Mouse (Mus musculus) frontal cortex, postnatal 14 days (tissue): ENCODE measurements around the gene Hal.

ENCODE experiments used
- DNase-seq, 2 experiments: peaks; one replicate each; pipeline ENCODE4 v3.0.0; 2022; ENCODE audit warnings: low spot score in 2 of 2

The Hal gene

GRCm38 (mm10) chr10:93567066-93567465, 78.5 kb downstream of the Hal start:
- no peak for DNase-seq

GRCm38 (mm10) chr10:93567841-93568566, 79.4 kb downstream of the Hal start:
- no peak for DNase-seq

- no peak for DNase-seq
Measured at GRCm38 (mm10) chr10:93568671-93569070, 80.1 kb downstream of the Hal start.
